Mouse (Mus musculus): ENCODE data around the gene Zfp513.

Gene Zfp513

DNA sequence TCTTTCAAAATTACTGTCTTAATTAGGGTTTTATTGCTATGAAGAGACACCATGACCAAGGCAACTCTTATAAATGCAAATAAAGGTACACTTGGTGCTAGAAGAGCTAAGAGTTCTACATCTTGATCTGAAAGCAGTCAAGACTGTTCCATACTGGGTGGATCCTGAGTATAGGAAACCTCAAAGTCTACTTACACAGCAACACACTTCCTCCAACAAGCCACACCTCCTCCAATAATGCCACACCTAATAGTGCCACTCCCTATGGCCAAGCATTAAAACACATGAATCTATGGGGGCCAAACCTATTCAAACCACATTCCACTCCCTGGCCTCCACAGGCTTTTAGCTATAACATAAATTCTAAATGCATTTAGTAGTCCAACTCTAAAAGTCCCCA lies 39.6 kb downstream of the Zfp513 start:
- no peak for DNase-seq

DNA sequence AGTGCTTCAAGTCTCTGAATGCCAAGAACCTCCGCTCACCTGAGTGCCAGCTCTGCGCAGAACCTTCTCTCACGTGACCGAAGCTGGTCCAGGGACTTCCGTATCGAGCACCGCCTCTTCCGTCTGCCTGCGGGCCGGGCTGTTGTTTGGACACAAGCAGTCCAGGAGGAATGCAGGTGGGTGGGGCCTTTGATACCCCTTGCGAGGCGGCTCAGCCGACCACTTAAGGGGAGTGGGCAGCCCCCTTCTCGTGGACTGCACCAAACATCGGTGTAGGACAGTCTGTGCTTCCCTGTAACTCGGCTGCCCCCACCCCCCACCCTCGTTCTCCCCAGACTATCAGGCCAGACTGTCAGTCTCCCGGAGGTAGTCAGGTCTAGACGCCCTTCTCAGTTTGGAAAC lies 48.0 kb downstream of the Zfp513 start, which contains the start of gene Mpv17:
TSS of gene Mpv17 (minus strand) at position 100 of the 402 bp plus-strand sequence.
- peak; percentile 85 to 92 for DNase-seq

DNA sequence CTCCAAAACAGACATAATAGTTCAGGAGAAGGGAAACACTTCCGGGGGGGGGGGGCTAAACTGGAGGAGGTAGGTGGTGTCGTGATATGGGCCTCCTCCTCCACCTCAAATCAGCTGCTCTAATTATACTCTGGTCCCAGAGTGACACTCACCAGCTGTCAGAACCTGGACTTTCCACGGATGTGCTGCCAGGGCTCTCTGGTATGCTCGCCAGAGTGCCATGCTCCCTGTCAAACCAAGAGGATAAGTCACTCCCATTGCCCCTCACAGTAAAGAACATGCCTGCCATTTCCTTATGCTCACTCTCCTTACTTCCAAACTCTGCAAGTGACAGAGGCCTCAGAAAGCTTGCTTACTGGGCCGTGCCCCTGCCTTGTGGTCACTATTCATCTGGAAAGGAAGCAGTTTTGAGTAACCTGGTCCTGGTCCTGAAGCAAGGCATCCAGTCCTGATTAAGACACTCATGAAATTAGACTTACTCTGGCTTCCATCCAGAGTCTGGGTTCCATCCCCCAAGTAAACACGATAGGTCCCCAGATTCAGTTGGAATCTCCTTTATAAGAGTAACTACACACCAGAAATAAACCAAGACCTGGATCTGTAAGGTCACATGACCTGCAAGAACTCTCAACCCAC lies 48.5 kb downstream of the Zfp513 start:
- DNase-seq: peak; percentile 19 to 28

DNA sequence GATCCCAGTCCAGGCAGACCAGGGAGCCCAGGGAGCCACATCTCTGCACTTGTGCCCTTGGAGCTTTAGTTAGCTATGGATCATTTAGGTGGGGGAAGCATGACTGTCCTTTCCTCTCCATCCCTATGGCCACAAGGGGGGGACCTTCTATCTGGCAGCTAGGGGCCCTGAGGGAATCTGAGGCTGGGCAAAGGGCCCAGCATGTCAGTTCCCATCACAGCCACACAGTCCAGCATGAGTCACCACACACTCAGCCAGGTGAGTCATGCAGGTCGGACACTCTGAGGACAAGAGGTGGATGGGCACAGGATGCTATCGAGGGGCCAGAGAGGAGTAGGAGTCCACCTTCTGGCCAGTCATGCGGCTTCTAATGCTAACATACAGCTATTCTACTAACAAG lies 50.4 kb downstream of the Zfp513 start:
- DNase-seq: peak; percentile 7 to 14

DNA sequence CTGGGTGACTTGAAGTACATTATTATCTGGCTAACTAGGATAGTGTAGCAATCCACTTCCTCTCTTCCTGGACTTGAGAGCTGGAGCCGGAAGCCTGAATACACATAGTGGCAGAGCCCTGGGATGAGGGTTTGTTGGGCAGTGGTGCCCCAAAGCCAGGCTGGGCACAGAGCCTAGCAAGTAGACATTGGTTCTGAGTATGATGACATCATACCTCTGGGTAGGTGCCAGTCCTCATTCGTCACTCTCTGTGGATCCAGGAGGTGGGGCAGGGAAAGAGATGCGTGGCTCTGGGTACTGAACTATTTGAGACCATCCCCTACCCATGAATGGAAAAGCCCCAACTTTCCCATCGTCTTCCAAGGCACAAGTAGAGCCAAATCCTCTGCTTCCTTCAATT lies 52.3 kb downstream of the Zfp513 start:
- DNase-seq: no peak

Measured in kidney, postnatal 4 days (tissue).